Mouse (Mus musculus): ENCODE measurements around the gene Nap1l5.

DNA sequence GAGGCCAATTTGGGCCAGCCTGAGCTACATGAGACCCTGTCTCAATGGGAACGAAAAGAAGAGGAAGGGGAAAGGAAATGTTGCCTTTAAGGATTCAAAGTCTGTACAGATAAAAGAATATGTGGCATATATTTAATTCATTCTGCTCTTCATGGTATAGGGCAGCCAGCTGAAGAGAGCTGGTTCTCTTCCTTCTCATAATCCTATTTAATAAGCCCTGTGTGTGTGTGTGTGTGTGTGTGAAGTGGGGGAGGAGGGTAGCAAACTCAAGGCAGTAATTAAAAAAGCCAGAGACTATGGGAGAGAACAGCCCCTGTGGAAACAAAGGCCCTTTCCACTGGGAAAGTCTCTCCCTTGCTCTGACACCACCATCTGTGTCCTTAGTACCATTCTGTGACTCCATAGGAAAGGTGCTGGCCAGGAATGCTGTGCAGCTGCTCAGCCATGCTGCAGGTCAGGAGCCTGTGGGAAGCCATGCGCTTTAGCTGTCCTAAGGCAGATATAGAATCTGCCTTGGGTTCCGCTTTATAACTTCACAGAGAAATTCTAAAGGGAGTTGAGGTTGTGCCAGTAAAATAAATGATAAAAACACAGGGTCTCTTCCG, 43.1 kb downstream of the Nap1l5 start:
- TF ChIP-seq CTCF (IDR thresholded peaks at IDR 0.05; ENCODE audit: insufficient read depth, low read length) = no peak
- no peak for TF ChIP-seq POLR2A (IDR thresholded peaks at IDR 0.05; ENCODE audit: borderline replicate concordance, extremely low read depth, low read depth, low read length)

Data from lung, adult 2 months (tissue).